Mouse (Mus musculus): ENCODE results near the gene Tars.

Tars gene

GRCm38 (mm10) chr15:11399356-11400067, at the start of gene Tars:
Tars (minus strand) TSS chr15:11399665.
- in situ Hi-C loops (cut with MboI) = loop anchor here (10.0 to 25.0 kb wide), 2 partner anchors 565 to 1413 kb away; partner anchors contain the start of genes 6030458C11Rik and Drosha

- in situ Hi-C loops (cut with MboI) = no loop called here
Measured at GRCm38 (mm10) chr15:11437361-11437760, 37.9 kb upstream of the Tars start.

- in situ Hi-C loops (cut with MboI) = no loop called here
Measured at GRCm38 (mm10) chr15:11436709-11437280, 37.3 kb upstream of the Tars start.

- in situ Hi-C loops (cut with MboI) = no loop called here
Measured at GRCm38 (mm10) chr15:11426899-11427298, 27.4 kb upstream of the Tars start.

GRCm38 (mm10) chr15:11413484-11413883, 14.0 kb upstream of the Tars start:
- in situ Hi-C loops (cut with MboI) = no loop called here

GRCm38 (mm10) chr15:11412542-11412941, 13.1 kb upstream of the Tars start:
- in situ Hi-C loops (cut with MboI) = no loop called here

- in situ Hi-C loops (cut with MboI) = no loop called here
Measured at GRCm38 (mm10) chr15:11411846-11412245, 12.4 kb upstream of the Tars start.

GRCm38 (mm10) chr15:11408155-11408826, 8.8 kb upstream of the Tars start:
- in situ Hi-C loops (cut with MboI) = loop anchor here (10.0 kb wide), 1 partner anchor 557 kb away; no protein-coding TSS in a partner anchor

- in situ Hi-C loops (cut with MboI) = loop anchor here (10.0 kb wide), 1 partner anchor 557 kb away; no protein-coding TSS in a partner anchor
Measured at GRCm38 (mm10) chr15:11407381-11407780, 7.9 kb upstream of the Tars start.

- in situ Hi-C loops (cut with MboI) = loop anchor here (10.0 kb wide), 1 partner anchor 558 kb away; no protein-coding TSS in a partner anchor
Measured at GRCm38 (mm10) chr15:11406769-11407168, 7.3 kb upstream of the Tars start.

GRCm38 (mm10) chr15:11398676-11399350, 652 bp downstream of the Tars start:
- in situ Hi-C loops (cut with MboI) = loop anchor here (25.0 kb wide), 1 partner anchor 1413 kb away; the partner anchor contains the start of genes 6030458C11Rik and Drosha

- in situ Hi-C loops (cut with MboI) = loop anchor here (25.0 kb wide), 1 partner anchor 1416 kb away; the partner anchor contains the start of genes 6030458C11Rik and Drosha
Measured at GRCm38 (mm10) chr15:11396421-11396820, 3.0 kb downstream of the Tars start.

GRCm38 (mm10) chr15:11392903-11393302, 6.6 kb downstream of the Tars start:
- in situ Hi-C loops (cut with MboI) = loop anchor here (25.0 kb wide), 1 partner anchor 1419 kb away; the partner anchor contains the start of genes 6030458C11Rik and Drosha

GRCm38 (mm10) chr15:11383796-11384195, 15.7 kb downstream of the Tars start:
- in situ Hi-C loops (cut with MboI) = loop anchor here (25.0 kb wide), 1 partner anchor 1429 kb away; the partner anchor contains the start of genes 6030458C11Rik and Drosha

GRCm38 (mm10) chr15:11382585-11382984, 16.9 kb downstream of the Tars start:
- in situ Hi-C loops (cut with MboI) = loop anchor here (25.0 kb wide), 1 partner anchor 1430 kb away; the partner anchor contains the start of genes 6030458C11Rik and Drosha

GRCm38 (mm10) chr15:11380616-11381015, 18.8 kb downstream of the Tars start:
- in situ Hi-C loops (cut with MboI) = loop anchor here (25.0 kb wide), 1 partner anchor 1432 kb away; the partner anchor contains the start of genes 6030458C11Rik and Drosha

- in situ Hi-C loops (cut with MboI) = loop anchor here (25.0 kb wide), 1 partner anchor 1432 kb away; the partner anchor contains the start of genes 6030458C11Rik and Drosha
Measured at GRCm38 (mm10) chr15:11380087-11380530, 19.4 kb downstream of the Tars start.

GRCm38 (mm10) chr15:11379431-11380086, 19.9 kb downstream of the Tars start:
- in situ Hi-C loops (cut with MboI) = loop anchor here (25.0 kb wide), 1 partner anchor 1433 kb away; the partner anchor contains the start of genes 6030458C11Rik and Drosha

- in situ Hi-C loops (cut with MboI) = no loop called here
Measured at GRCm38 (mm10) chr15:11370477-11371085, 28.9 kb downstream of the Tars start.

- in situ Hi-C loops (cut with MboI) = no loop called here
Measured at GRCm38 (mm10) chr15:11369572-11369971, 29.9 kb downstream of the Tars start.
